Mouse (Mus musculus): ENCODE results near the gene Dock3.

GRCm38 (mm10) chr9:106886828-106887702 lies 344.6 kb downstream of the Dock3 start, which contains the start of gene Rbm15b:
- TF ChIP-seq POLR2A (IDR thresholded peaks at IDR 0.05; ENCODE audit: insufficient read length, low read depth) (peak; percentile 47), SRF (IDR thresholded peaks at IDR 0.05; ENCODE audit: control insufficient read depth, insufficient read length, low read depth) (no peak), REST (IDR thresholded peaks at IDR 0.05; ENCODE audit: insufficient read depth, insufficient read length) (no peak), MYOD1 (IDR thresholded peaks at IDR 0.05; ENCODE audit: control insufficient read depth in 1 of 3, insufficient read length in 2 of 3, low read depth in 2 of 3) (peak in 1 of 3 experiments; percentile 37), E2F4 (IDR thresholded peaks at IDR 0.05; ENCODE audit: insufficient read depth) (no peak), CEBPB (IDR thresholded peaks at IDR 0.05; ENCODE audit: insufficient read depth, poor library complexity, severe bottlenecking) (no peak), POLR2AphosphoS2 (IDR thresholded peaks at IDR 0.05; ENCODE audit: insufficient read length, low read depth) (peak; percentile 97), TCF12 (IDR thresholded peaks at IDR 0.05; ENCODE audit: insufficient read depth, poor library complexity, severe bottlenecking) (no peak)
